Mouse (Mus musculus): Measurements from ENCODE around the gene Car14. TPM values are rescaled to one million over a fixed set of nuclear protein-coding genes. Genes with fewer than 3 reads are reported as not detected.

The Car14 gene
- 9.8 and 13.0 TPM in 2 replicates for polyA plus RNA-seq (2012; rRNA removed)

GRCm38 (mm10) chr3:95904568-95904967 is at the start of gene Car14:
Car14 (minus strand) TSS chr3:95904691.

GRCm38 (mm10) chr3:95928658-95929503 is 24.4 kb upstream of the Car14 start, which contains the start of gene Anp32e:
Anp32e (plus strand) TSS chr3:95929246.

GRCm38 (mm10) chr3:95893606-95894316 is 10.7 kb downstream of the Car14 start, which contains the start of gene Aph1a:
Aph1a (plus strand) TSS chr3:95893969.

GRCm38 (mm10) chr3:95891211-95892065 is 13.1 kb downstream of the Car14 start, which contains the start of gene BC028528:
BC028528 (minus strand) TSS chr3:95892005.

GRCm38 (mm10) chr3:95881979-95882815 is 22.3 kb downstream of the Car14 start, which contains the start of gene Ciart:
Ciart (minus strand) TSS chr3:95882251.

GRCm38 (mm10) chr3:95871392-95871867 is 33.1 kb downstream of the Car14 start, which contains the start of gene Mrps21:
Mrps21 (minus strand) TSS chr3:95871519.

GRCm38 (mm10) chr3:95855502-95856089 is 48.9 kb downstream of the Car14 start, which contains the start of gene Prpf3:
Prpf3 (minus strand) TSS chr3:95855885.

Other genes with a start within 250 kb of the Car14 start
- gene Mcl1, start 245.9 kb downstream of the Car14 start, polyA plus RNA-seq (2012; rRNA removed) = 68.8 and 72.7 TPM in 2 replicates
- gene Adamtsl4, start 216.8 kb downstream of the Car14 start, polyA plus RNA-seq (2012; rRNA removed) = 0.23 and 0.59 TPM in 2 replicates
- gene Ecm1, start 165.1 kb downstream of the Car14 start, polyA plus RNA-seq (2012; rRNA removed) = 17.1 and 18.8 TPM in 2 replicates
- gene Tars2, start 144.5 kb downstream of the Car14 start, polyA plus RNA-seq (2012; rRNA removed) = 44.4 and 45.8 TPM in 2 replicates
- 21.9 and 24.5 TPM in 2 replicates for gene Rprd2, start 85.8 kb downstream of the Car14 start, polyA plus RNA-seq (2012; rRNA removed)
- 53.4 and 56.5 TPM in 2 replicates for gene Prpf3, start 48.8 kb downstream of the Car14 start, polyA plus RNA-seq (2012; rRNA removed)
- gene Mrps21, start 33.2 kb downstream of the Car14 start, polyA plus RNA-seq (2012; rRNA removed) = 186 and 193 TPM in 2 replicates
- 4.1 and 4.7 TPM in 2 replicates for gene Ciart, start 22.4 kb downstream of the Car14 start, polyA plus RNA-seq (2012; rRNA removed)
- 11.9 and 13.1 TPM in 2 replicates for gene BC028528, start 12.7 kb downstream of the Car14 start, polyA plus RNA-seq (2012; rRNA removed)
- 89.3 and 92.6 TPM in 2 replicates for gene Aph1a, start 10.7 kb downstream of the Car14 start, polyA plus RNA-seq (2012; rRNA removed)
- gene Anp32e, start 24.6 kb upstream of the Car14 start, polyA plus RNA-seq (2012; rRNA removed) = 162 and 193 TPM in 2 replicates
- gene Plekho1, start 91.3 kb upstream of the Car14 start, polyA plus RNA-seq (2012; rRNA removed) = 186 and 227 TPM in 2 replicates
- 33.9 and 36.1 TPM in 2 replicates for gene Vps45, start 153.8 kb upstream of the Car14 start, polyA plus RNA-seq (2012; rRNA removed)
- 8.3 and 10.5 TPM in 2 replicates for gene Otud7b, start 199.8 kb upstream of the Car14 start, polyA plus RNA-seq (2012; rRNA removed)

All from central nervous system, embryonic 14 days (tissue).